Mouse (Mus musculus) heart, embryonic 15.5 days (tissue): ENCODE measurements around the gene Cfap44. TPM values are rescaled to one million over a fixed set of nuclear protein-coding genes. Genes with fewer than 3 reads are reported as not detected.

Source experiments
- ATAC-seq: fragments of 200-750 bp; cut with Nextera tagmentation; replicated peaks from 2 replicates; pipeline ENCODE4 v1.8.0; 2017; ENCODE audit warnings: low read depth, moderate TSS enrichment; ENCODE audit not compliant: insufficient number of reproducible peaks, insufficient read depth, low FRiP score
- H3K27ac ChIP-seq: fragments of 300-500 bp; sonication (generic); 2 replicates; pipeline ENCODE4 v1.5.1; 2015; ENCODE audit warnings: mild to moderate bottlenecking, inconsistent platforms
- H3K27me3 ChIP-seq: fragments of 300-500 bp; sonication (generic); 2 replicates; pipeline ENCODE4 v1.6.1; 2015; ENCODE audit warnings: inconsistent platforms
- H3K36me3 ChIP-seq: fragments of 300-500 bp; sonication (generic); 2 replicates; pipeline ENCODE4 v1.6.1; 2015; ENCODE audit warnings: mild to moderate bottlenecking, inconsistent platforms
- H3K4me1 ChIP-seq: fragments of 300-500 bp; sonication (generic); replicated peaks from 2 replicates; pipeline ENCODE4 v1.6.1; 2015; ENCODE audit warnings: inconsistent platforms
- H3K4me2 ChIP-seq: fragments of 300-500 bp; sonication (generic); 2 replicates; pipeline ENCODE4 v1.6.1; 2015; ENCODE audit warnings: inconsistent platforms, mild to moderate bottlenecking, moderate library complexity
- H3K4me3 ChIP-seq: fragments of 300-500 bp; sonication (generic); 2 replicates; pipeline ENCODE4 v1.5.1; 2015; ENCODE audit warnings: mild to moderate bottlenecking, inconsistent platforms
- H3K9ac ChIP-seq: fragments of 300-500 bp; sonication (generic); 2 replicates; pipeline ENCODE4 v1.6.1; 2015; ENCODE audit warnings: mild to moderate bottlenecking, inconsistent platforms
- H3K9me3 ChIP-seq: fragments of 300-500 bp; sonication (generic); replicated peaks from 2 replicates; pipeline ENCODE4 v1.6.1; 2016; ENCODE audit warnings: inconsistent platforms
- WGBS: fragments of 180-500 bp; shearing (Covaris S2); methylation state at CpG from one replicate; pipeline ENCODE4 v1.1.7; 2015; ENCODE audit warnings: mixed read lengths; 5-methylcytosine and 5-hydroxymethylcytosine counted together
- polyA plus RNA-seq: library from polyadenylated mRNA; unstranded; fragments of >200 nt; fragmentation: Nextera tagmentation; extraction: Ambion mirVana; gene quantifications from 2 replicates; pipeline ENCODE4 v1.2.1, GENCODE M21; 2015

Gene Cfap44
- polyA plus RNA-seq, 1 experiment from 2014 or later = 0.09 TPM

GRCm38 (mm10) chr16:44481599-44482593, 87.3 kb downstream of the Cfap44 start:
- Histone ChIP-seq H3K4me1 (0 out of 2 replicates have a peak, but pooled peaks cover 2% of the 10 kb centered on the region), H3K4me3 (no peak overlapping the region), H3K9me3 (no peaks in the 10 kb centered on the region), H3K4me2 (no peak overlapping the region), H3K36me3 (0 out of 2 replicates have a peak, but pooled peaks cover under 1% of the 10 kb centered on the region), H3K9ac (no peak overlapping the region), H3K27me3 (0 out of 2 replicates have a peak, but pooled peaks cover 5% of the 10 kb centered on the region), H3K27ac (peak overlapping the region; percentile 17; the same call in 1 of the 2 replicates)
- WGBS = 41% methylated on average over 28 of the region's 28 CpGs
- ATAC-seq = no peak

GRCm38 (mm10) chr16:44484079-44484478, 89.5 kb downstream of the Cfap44 start:
- Histone ChIP-seq H3K9me3 (no peaks in the 10 kb centered on the region), H3K4me1 (0 out of 2 replicates have a peak, but pooled peaks cover 2% of the 10 kb centered on the region), H3K27me3 (0 out of 2 replicates have a peak, but pooled peaks cover 5% of the 10 kb centered on the region), H3K4me3 (no peak overlapping the region), H3K9ac (no peak overlapping the region), H3K4me2 (no peak overlapping the region), H3K36me3 (peaks cover 12% of the 10 kb centered on the region; the same call in 1 of the 2 replicates), H3K27ac (no peak overlapping the region)
- no peak for ATAC-seq
- WGBS = 5% methylated on average over 7 of the region's 7 CpGs

- Histone ChIP-seq H3K9me3 (no peaks in the 10 kb centered on the region), H3K36me3 (peaks cover 17% of the 10 kb centered on the region; the same call in 1 of the 2 replicates), H3K4me3 (no peak overlapping the region), H3K4me1 (0 out of 2 replicates have a peak, but pooled peaks cover 2% of the 10 kb centered on the region), H3K27me3 (0 out of 2 replicates have a peak, but pooled peaks cover 2% of the 10 kb centered on the region), H3K4me2 (no peak overlapping the region), H3K9ac (no peak overlapping the region), H3K27ac (no peak overlapping the region)
- ATAC-seq = no peak
- 59% methylated on average over 10 of the region's 10 CpGs for WGBS
These were observed 90.2 kb downstream of the Cfap44 start for GRCm38 (mm10) chr16:44484831-44485230.

GRCm38 (mm10) chr16:44485691-44486090, 91.1 kb downstream of the Cfap44 start:
- whole genome bisulfite sequencing = 87% methylated on average over 8 of the region's 8 CpGs
- Histone ChIP-seq H3K4me2 (no peak overlapping the region), H3K36me3 (peaks cover 25% of the 10 kb centered on the region; the same call in 1 of the 2 replicates), H3K27ac (no peak overlapping the region), H3K27me3 (no peaks in the 10 kb centered on the region), H3K9me3 (no peaks in the 10 kb centered on the region), H3K4me3 (no peak overlapping the region), H3K4me1 (0 out of 2 replicates have a peak, but pooled peaks cover 2% of the 10 kb centered on the region), H3K9ac (no peak overlapping the region)
- no peak for ATAC-seq

- Histone ChIP-seq H3K9me3 (no peaks in the 10 kb centered on the region), H3K27me3 (no peaks in the 10 kb centered on the region), H3K36me3 (peaks cover 30% of the 10 kb centered on the region; the same call in 1 of the 2 replicates), H3K27ac (no peak overlapping the region), H3K9ac (no peak overlapping the region), H3K4me3 (no peak overlapping the region), H3K4me2 (no peak overlapping the region), H3K4me1 (no peaks in the 10 kb centered on the region)
- WGBS = 76% methylated on average over 9 of the region's 9 CpGs
- ATAC-seq = no peak
These were observed 92.0 kb downstream of the Cfap44 start for GRCm38 (mm10) chr16:44486612-44487011.

GRCm38 (mm10) chr16:44487194-44487593, 92.6 kb downstream of the Cfap44 start:
- 91% methylated on average over 13 of the region's 13 CpGs for WGBS
- no peak overlapping the region for H3K4me3 ChIP-seq
- no peaks in the 10 kb centered on the region for H3K27me3 ChIP-seq
- H3K9me3 ChIP-seq = no peaks in the 10 kb centered on the region
- no peak overlapping the region for H3K9ac ChIP-seq
- H3K4me1 ChIP-seq = no peaks in the 10 kb centered on the region
- no peak overlapping the region for H3K27ac ChIP-seq
- H3K4me2 ChIP-seq = no peak overlapping the region
- ATAC-seq = no peak
- H3K36me3 ChIP-seq = peaks cover 30% of the 10 kb centered on the region; the same call in 1 of the 2 replicates

GRCm38 (mm10) chr16:44491051-44491450, 96.5 kb downstream of the Cfap44 start:
- WGBS = 78% methylated on average over 9 of the region's 9 CpGs

GRCm38 (mm10) chr16:44492151-44492550, 97.6 kb downstream of the Cfap44 start:
- Histone ChIP-seq H3K4me2 (no peak overlapping the region), H3K27ac (no peak overlapping the region), H3K4me1 (peaks cover 14% of the 10 kb centered on the region), H3K9ac (no peak overlapping the region), H3K27me3 (no peaks in the 10 kb centered on the region), H3K4me3 (no peak overlapping the region), H3K9me3 (no peaks in the 10 kb centered on the region), H3K36me3 (peaks cover 38% of the 10 kb centered on the region; the same call in 1 of the 2 replicates)
- ATAC-seq = no peak
- WGBS = 91% methylated on average over 6 of the region's 6 CpGs

More at GRCm38 (mm10) chr16:44491051-44491450, 96.5 kb downstream of the Cfap44 start:
- Histone ChIP-seq H3K4me3 (no peak overlapping the region), H3K27ac (no peak overlapping the region), H3K36me3 (peaks cover 39% of the 10 kb centered on the region; the same call in 1 of the 2 replicates), H3K9me3 (no peaks in the 10 kb centered on the region), H3K9ac (no peak overlapping the region), H3K4me1 (peaks cover 14% of the 10 kb centered on the region), H3K27me3 (no peaks in the 10 kb centered on the region), H3K4me2 (no peak overlapping the region)
- ATAC-seq = no peak

- Histone ChIP-seq H3K4me1 (peaks cover 14% of the 10 kb centered on the region), H3K4me2 (no peak overlapping the region), H3K9me3 (no peaks in the 10 kb centered on the region), H3K36me3 (peaks cover 35% of the 10 kb centered on the region), H3K27ac (no peak overlapping the region), H3K27me3 (no peaks in the 10 kb centered on the region), H3K4me3 (no peak overlapping the region), H3K9ac (no peak overlapping the region)
- WGBS = 73% methylated on average over 9 of the region's 9 CpGs
- no peak for ATAC-seq
These were observed 98.1 kb downstream of the Cfap44 start for GRCm38 (mm10) chr16:44492706-44493105.

GRCm38 (mm10) chr16:44493868-44494267, 99.3 kb downstream of the Cfap44 start:
- H3K27ac ChIP-seq = peak overlapping the region; percentile 63
- no peaks in the 10 kb centered on the region for H3K9me3 ChIP-seq
- peaks cover 14% of the 10 kb centered on the region for H3K4me1 ChIP-seq
- 53% methylated on average over 6 of the region's 6 CpGs for WGBS
- H3K4me3 ChIP-seq = no peak overlapping the region
- H3K4me2 ChIP-seq = no peak overlapping the region
- H3K27me3 ChIP-seq = no peaks in the 10 kb centered on the region
- H3K9ac ChIP-seq = no peak overlapping the region
- H3K36me3 ChIP-seq = peaks cover 45% of the 10 kb centered on the region
- no peak for ATAC-seq

GRCm38 (mm10) chr16:44494441-44495108, 100.0 kb downstream of the Cfap44 start:
- H3K4me1 ChIP-seq = peaks cover 14% of the 10 kb centered on the region
- ATAC-seq = 0 out of 2 replicates have a peak, but pooled peaks have one; percentile 33
- no peak overlapping the region for H3K4me2 ChIP-seq
- no peak overlapping the region for H3K4me3 ChIP-seq
- H3K27ac ChIP-seq = peak overlapping the region; percentile 63
- no peak overlapping the region for H3K9ac ChIP-seq
- no peaks in the 10 kb centered on the region for H3K27me3 ChIP-seq
- H3K36me3 ChIP-seq = peaks cover 44% of the 10 kb centered on the region
- no peaks in the 10 kb centered on the region for H3K9me3 ChIP-seq
- 44% methylated on average over 8 of the region's 8 CpGs for WGBS
